Comparison of ENCODE assay signal across 8 mouse cellular contexts in the genomic region with DNA sequence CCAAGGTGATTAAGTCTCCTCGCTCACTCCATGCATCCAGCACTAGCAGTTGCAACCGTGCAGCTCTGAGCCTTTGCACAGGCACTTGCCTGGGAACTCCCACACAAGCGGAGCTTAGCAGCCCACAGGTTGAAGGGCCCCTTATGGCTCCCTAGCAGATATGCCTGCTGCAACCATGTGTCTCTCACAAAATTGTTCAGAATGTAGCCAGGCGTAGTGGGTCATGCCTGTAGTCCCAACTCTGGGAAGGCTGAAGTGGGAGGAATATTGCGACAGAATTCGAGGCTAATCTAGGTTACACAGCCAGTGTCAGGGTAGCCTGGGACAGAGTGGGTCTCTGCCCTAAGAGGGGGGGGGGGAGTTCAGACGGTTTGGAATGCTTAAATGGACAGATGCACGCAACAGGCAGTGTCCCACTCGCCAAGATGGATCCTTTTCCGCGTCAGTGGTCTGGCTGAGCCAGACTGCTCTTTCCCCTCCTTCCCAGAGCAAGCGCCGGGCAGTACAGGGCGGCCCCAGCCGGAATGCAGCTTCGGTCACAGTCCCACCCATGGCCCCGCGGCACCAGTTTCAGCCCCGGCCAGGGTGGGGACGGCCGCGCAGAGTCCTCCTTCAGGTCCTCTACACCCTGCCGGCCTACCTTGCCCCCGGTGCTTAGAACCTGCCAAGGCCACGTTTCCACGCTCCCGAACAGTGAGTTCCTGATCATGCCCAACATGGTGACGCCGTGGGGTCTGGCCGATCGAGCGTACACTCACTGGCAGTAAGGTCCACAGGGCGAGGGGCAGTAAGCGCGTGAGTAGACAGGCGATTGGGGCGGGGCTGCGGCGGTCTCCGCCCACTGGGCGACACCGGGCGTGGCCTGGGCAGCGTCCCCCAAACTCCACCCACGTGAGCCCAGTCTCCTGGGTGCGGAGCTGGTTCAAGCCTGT. TPM values are rescaled to one million over a fixed set of nuclear protein-coding genes. Genes with fewer than 3 reads are reported as not detected.
DNase-seq lines count a peak whose midpoint lies in the region; ATAC-seq and TF ChIP-seq lines count a peak whose summit lies in the region.

No protein-coding gene starts in this region.

- H3K4me3 ChIP-seq in embryonic fibroblast, embryonic 13.5 days (ENCODE audit: insufficient read depth, low read length): peak overlapping the region; percentile 67
- H3K4me3 ChIP-seq in kidney, embryonic 15.5 days (replicated peaks): peak overlapping the region; percentile 70
- H3K4me3 ChIP-seq in liver, adult 2 months (ENCODE audit: insufficient read depth, low read depth, low read length): peak overlapping the region; percentile 81

- WGBS in kidney, embryonic 15.5 days: 3% methylated on average over 46 of the region's 46 CpGs
- 2% methylated on average over 46 of the region's 46 CpGs for WGBS in liver, adult 2 months

- H3K4me1 ChIP-seq in embryonic fibroblast, embryonic 13.5 days (ENCODE audit: control insufficient read depth, insufficient read depth, low read length): peaks cover 3% of the 10 kb centered on the region; the same call in 1 of the 2 replicates
- H3K4me1 ChIP-seq in kidney, embryonic 15.5 days: peaks cover 27% of the 10 kb centered on the region
- peaks cover 23% of the 10 kb centered on the region for H3K4me1 ChIP-seq in liver, adult 2 months (ENCODE audit: control insufficient read depth, insufficient read depth, low read length)

- no peaks in the 10 kb centered on the region for H3K36me3 ChIP-seq in kidney, embryonic 15.5 days
- peaks cover 6% of the 10 kb centered on the region; the same call in 1 of the 2 replicates for H3K36me3 ChIP-seq in liver, adult 2 months (ENCODE audit: control insufficient read depth, insufficient read depth, low read length)
- H3K36me3 ChIP-seq in splenic B cell, adult 2 months (ENCODE audit: control insufficient read depth, insufficient read depth, low read length, poor library complexity, severe bottlenecking): no peaks in the 10 kb centered on the region

- TF ChIP-seq POLR2A in embryonic fibroblast, embryonic 13.5 days (IDR thresholded peaks at IDR 0.05; ENCODE audit: low read depth, low read length): peak; percentile 92
- peak; percentile 99 for TF ChIP-seq POLR2A in liver, adult 2 months (IDR thresholded peaks at IDR 0.05; ENCODE audit: extremely low read depth, insufficient read depth, low read length)

- peak overlapping the region; percentile 66 for H3K9ac ChIP-seq in kidney, embryonic 15.5 days
- H3K9ac ChIP-seq in liver, adult 2 months (ENCODE audit: low read depth, low read length): peak overlapping the region; percentile 97

- H3K27ac ChIP-seq in embryonic fibroblast, embryonic 13.5 days (ENCODE audit: insufficient read depth, low read length): no peak overlapping the region
- peak overlapping the region; percentile 94 for H3K27ac ChIP-seq in kidney, embryonic 15.5 days
- H3K27ac ChIP-seq in liver, adult 2 months (replicated peaks; ENCODE audit: insufficient read depth, low read depth, low read length): peak overlapping the region; percentile 98

- H3K9me3 ChIP-seq in kidney, embryonic 15.5 days (replicated peaks): no peaks in the 10 kb centered on the region

- TF ChIP-seq CTCF in embryonic fibroblast, embryonic 13.5 days (IDR thresholded peaks at IDR 0.05; ENCODE audit: borderline replicate concordance, insufficient read depth, low read length): no peak
- no peak for TF ChIP-seq CTCF in liver, adult 2 months (IDR thresholded peaks at IDR 0.05; ENCODE audit: low read depth, low read length)

- H3K4me2 ChIP-seq in kidney, embryonic 15.5 days: peak overlapping the region; percentile 93

- no peaks in the 10 kb centered on the region for H3K27me3 ChIP-seq in kidney, embryonic 15.5 days
- H3K27me3 ChIP-seq in liver, adult 2 months (ENCODE audit: control insufficient read depth, insufficient read depth, low read length): no peaks in the 10 kb centered on the region
- H3K27me3 ChIP-seq in splenic B cell, adult 2 months (ENCODE audit: control insufficient read depth, insufficient read depth, low read length, poor library complexity, severe bottlenecking): no peaks in the 10 kb centered on the region

- ATAC-seq in kidney, embryonic 15.5 days (replicated peaks; ENCODE audit: low FRiP score): peak; percentile 95
- ATAC-seq in monocyte, adult 5-6 weeks (replicated peaks; ENCODE audit: insufficient number of reproducible peaks, low FRiP score, low TSS enrichment, poor library complexity, severe bottlenecking): peak; percentile 55

- DNase-seq in layer of hippocampus, adult 11-12 months (ENCODE audit: low spot score): peak; percentile 89
- DNase-seq in layer of hippocampus, adult 9-10 months (ENCODE audit: low spot score): no peak
- peak; percentile 83 to 88 for DNase-seq in heart, adult 9 months (ENCODE audit: low spot score in 2 of 2)
- DNase-seq in liver, adult 2 months (ENCODE audit: extremely low read depth, low read depth, low spot score): peak; percentile 84
- peak; percentile 46 for DNase-seq in splenic B cell, adult 2 months (ENCODE audit: low read depth, low spot score)

- peaks cover 10% of the 10 kb centered on the region; the same call in 1 of the 2 replicates for H3K79me2 ChIP-seq in liver, adult 2 months (ENCODE audit: control insufficient read depth, insufficient read depth, low read length)

RNA-seq across cellular contexts. Expression of gene Fam234b, which starts 30.1 kb away (rescaled TPM):
- polyA plus RNA-seq in embryonic fibroblast, embryonic 13.5 days (2011; ENCODE audit: insufficient read length, low read depth, missing spikeins): 10.1 and 13.7 TPM in 2 replicates
- 35.5 and 37.4 TPM in 2 replicates for polyA plus RNA-seq in kidney, embryonic 15.5 days (2015; fragmentation: Nextera tagmentation; extraction: Ambion mirVana)
- total RNA-seq in liver, adult 2 months (2014; rRNA removed): 14.8 and 15.3 TPM in 2 replicates
- polyA plus RNA-seq in liver, adult 2 months (2012; rRNA removed): 14.8 and 15.1 TPM in 2 replicates
- total RNA-seq in monocyte, adult 5-6 weeks (2017): 0.86 to 3.1 TPM (median 1.3 TPM) in 3 replicates

RNA-seq across cellular contexts. Expression of gene Hebp1, which starts 30.2 kb away (rescaled TPM):
- polyA plus RNA-seq in embryonic fibroblast, embryonic 13.5 days (2011; ENCODE audit: insufficient read length, low read depth, missing spikeins): 32.3 and 41.7 TPM in 2 replicates
- 27.1 and 28.0 TPM in 2 replicates for polyA plus RNA-seq in kidney, embryonic 15.5 days (2015; fragmentation: Nextera tagmentation; extraction: Ambion mirVana)
- total RNA-seq in liver, adult 2 months (2014; rRNA removed): 282 and 334 TPM in 2 replicates
- 290 and 317 TPM in 2 replicates for polyA plus RNA-seq in liver, adult 2 months (2012; rRNA removed)
- 1.1 to 4.2 TPM (median 1.6 TPM) in 3 replicates for total RNA-seq in monocyte, adult 5-6 weeks (2017)

RNA-seq across cellular contexts. Expression of gene Gprc5d, which starts 49.6 kb away (rescaled TPM):
- polyA plus RNA-seq in embryonic fibroblast, embryonic 13.5 days (2011; ENCODE audit: insufficient read length, low read depth, missing spikeins): 0.40 TPM in 1 of 2 replicates, not detected in the other
- not detected in 2 replicates for polyA plus RNA-seq in kidney, embryonic 15.5 days (2015; fragmentation: Nextera tagmentation; extraction: Ambion mirVana)
- total RNA-seq in liver, adult 2 months (2014; rRNA removed): not detected in 2 replicates
- polyA plus RNA-seq in liver, adult 2 months (2012; rRNA removed): 0.17 TPM in 1 of 2 replicates, not detected in the other
- not detected in 3 replicates for total RNA-seq in monocyte, adult 5-6 weeks (2017)
